In the genomic region with DNA sequence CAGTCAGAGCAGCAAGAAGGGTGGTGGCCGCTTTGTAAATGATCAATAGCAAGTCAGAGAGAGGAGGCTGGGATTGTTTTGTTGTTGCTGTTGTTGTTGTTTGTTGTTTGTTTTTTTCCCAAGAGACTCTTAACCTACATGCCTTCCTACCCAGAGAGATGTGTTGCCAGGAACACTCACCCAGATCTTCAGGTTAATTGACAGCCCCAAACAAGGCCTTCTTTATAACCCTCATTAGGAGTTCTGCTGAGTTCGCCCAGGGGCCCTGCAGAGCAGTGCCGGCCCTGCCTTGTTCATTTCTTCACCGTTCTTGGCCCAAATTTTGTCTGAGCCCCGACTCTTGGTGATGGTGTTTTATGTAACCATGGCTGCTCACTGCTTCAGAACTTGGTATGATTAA, we compare ENCODE assay signal across 19 mouse cellular contexts. TPM values are rescaled to one million over a fixed set of nuclear protein-coding genes. Genes with fewer than 3 reads are reported as not detected.
A peak's percentile ranks its signal among the peaks of the same experiment; 100 is the strongest.
DNase-seq lines count a peak whose midpoint lies in the region; ATAC-seq lines count a peak whose summit lies in the region.
"Had no signal": no experiment of that assay in that cellular context is flagged by ENCODE, and none has a peak within 500 bp of the region (broad histone marks: within the 10 kb centered on the region; RNA-seq: fewer than 3 reads in every experiment).

No protein-coding gene starts in this region.

- no peak overlapping the region for H3K9ac ChIP-seq in hindbrain, embryonic 15.5 days
- H3K9ac ChIP-seq in hindbrain, embryonic 14.5 days: no peak overlapping the region
- H3K9ac ChIP-seq: hindbrain, embryonic 13.5 days; liver, embryonic 14.5 days; neural tube, embryonic 12.5 days had no signal

- no peaks in the 10 kb centered on the region for H3K36me3 ChIP-seq in hindbrain, embryonic 15.5 days
- no peaks in the 10 kb centered on the region for H3K36me3 ChIP-seq in hindbrain, embryonic 14.5 days (replicated peaks; ENCODE audit: control insufficient read depth, insufficient read depth)
- H3K36me3 ChIP-seq: hindbrain, embryonic 13.5 days; neural tube, embryonic 12.5 days had no signal

- H3K4me2 ChIP-seq in hindbrain, embryonic 15.5 days: no peak overlapping the region
- no peak overlapping the region for H3K4me2 ChIP-seq in hindbrain, embryonic 14.5 days (replicated peaks)
- H3K4me2 ChIP-seq: hindbrain, embryonic 13.5 days; neural tube, embryonic 12.5 days had no signal

- H3K4me1 ChIP-seq in hindbrain, embryonic 15.5 days (replicated peaks): peaks cover 4% of the 10 kb centered on the region; the same call in 1 of the 2 replicates
- H3K4me1 ChIP-seq in hindbrain, embryonic 14.5 days (replicated peaks; ENCODE audit: control insufficient read depth, insufficient read depth, low read length): no peaks in the 10 kb centered on the region
- H3K4me1 ChIP-seq: hindbrain, embryonic 13.5 days; neural tube, embryonic 12.5 days had no signal

- no peaks in the 10 kb centered on the region for H3K9me3 ChIP-seq in hindbrain, embryonic 15.5 days
- no peaks in the 10 kb centered on the region for H3K9me3 ChIP-seq in hindbrain, embryonic 14.5 days (ENCODE audit: control insufficient read depth, low read length)
- H3K9me3 ChIP-seq: hindbrain, embryonic 13.5 days; megakaryocyte, embryonic 14.5 days; neural tube, embryonic 12.5 days had no signal

- no peak overlapping the region for H3K4me3 ChIP-seq in hindbrain, embryonic 15.5 days
- H3K4me3 ChIP-seq in hindbrain, embryonic 14.5 days (replicated peaks; ENCODE audit: low read length): no peak overlapping the region
- H3K4me3 ChIP-seq: erythroblast, embryonic 14.5 days; heart, adult 2 months; hindbrain, embryonic 13.5 days; megakaryocyte, embryonic 14.5 days; neural tube, embryonic 12.5 days had no signal

- H3K27ac ChIP-seq in hindbrain, embryonic 15.5 days (replicated peaks): no peak overlapping the region
- no peak overlapping the region for H3K27ac ChIP-seq in hindbrain, embryonic 14.5 days
- H3K27ac ChIP-seq: heart, adult 2 months; hindbrain, embryonic 13.5 days; liver, embryonic 14.5 days; neural tube, embryonic 12.5 days had no signal

- DNase-seq in hindbrain, embryonic 14.5 days (ENCODE audit: low spot score): no peak
- DNase-seq in left cerebral cortex, adult 11 months (ENCODE audit: low spot score): peak; percentile 3
- DNase-seq in left cerebral cortex, postnatal 10 days (ENCODE audit: extremely low spot score in 1 of 2, low spot score in 2 of 2): no peak
- peak; percentile 4 for DNase-seq in right cerebral cortex, adult 18-20 months
- DNase-seq in right cerebral cortex, postnatal 14 days: no peak
- no peak for DNase-seq in heart, adult 8-10 months (ENCODE audit: low spot score)
- DNase-seq: adrenal gland, postnatal 36 days; cerebellum, adult 8-10 months; gastrocnemius, postnatal 10 days; heart, adult 2 months; kidney, postnatal 4 days; lung, postnatal 14 days; thymus, postnatal 4 days had no signal

- intact Hi-C loops in left cerebral cortex, postnatal 10 days (cut with DNase I): no loop called here

- 0 out of 2 replicates have a peak, but pooled peaks have one; percentile 15 for ATAC-seq in hindbrain, embryonic 15.5 days (ENCODE audit: low FRiP score, low read depth)
- ATAC-seq in hindbrain, embryonic 14.5 days (ENCODE audit: low FRiP score): no peak

- WGBS in hindbrain, embryonic 15.5 days: 60% methylated on average over 5 of the region's 5 CpGs
- WGBS in hindbrain, embryonic 14.5 days: 63% methylated on average over 5 of the region's 5 CpGs

- no peaks in the 10 kb centered on the region for H3K27me3 ChIP-seq in hindbrain, embryonic 15.5 days
- no peaks in the 10 kb centered on the region for H3K27me3 ChIP-seq in hindbrain, embryonic 14.5 days (ENCODE audit: control insufficient read depth, insufficient read depth, low read length)
- H3K27me3 ChIP-seq: hindbrain, embryonic 13.5 days; megakaryocyte, embryonic 14.5 days; neural tube, embryonic 12.5 days had no signal

RNA-seq across cellular contexts. Expression of gene Gclm, which starts 44.9 kb away (rescaled TPM):
- polyA plus RNA-seq in hindbrain, embryonic 15.5 days (2015; fragmentation: Nextera tagmentation; extraction: Ambion mirVana): 50.6 and 59.6 TPM in 2 replicates
- 56.6 and 61.4 TPM in 2 replicates for polyA plus RNA-seq in hindbrain, embryonic 14.5 days (2014; fragmentation: Nextera tagmentation; extraction: Ambion mirVana)
- 10 to 100 TPM; 54.2 to 59.2 TPM for total RNA-seq in left cerebral cortex, postnatal 10 days (2021)
- 10 to 100 TPM; 42.6 to 75.3 (median 55.1) TPM for total RNA-seq in heart, adult 8-10 months (2022)

Comparison
In these comparisons a context has a peak if more than half of its experiments do, and no peak if none do; other contexts are left out.
1. DNase-seq: peak in left cerebral cortex, adult 11 months (single experiment) and right cerebral cortex, adult 18-20 months (single experiment); none in hindbrain, embryonic 14.5 days (single experiment), left cerebral cortex, postnatal 10 days (0 of 2), right cerebral cortex, postnatal 14 days (single experiment) and heart, adult 8-10 months (single experiment).